Mouse (Mus musculus) hindbrain, postnatal 0 days (tissue): ENCODE measurements around the gene Sbf2. TPM values are rescaled to one million over a fixed set of nuclear protein-coding genes. Genes with fewer than 3 reads are reported as not detected.

Experiments used
- ATAC-seq: fragments of 200-750 bp; cut with Nextera tagmentation; 2 replicates; pipeline ENCODE4 v1.8.0; 2017; ENCODE audit warnings: mild to moderate bottlenecking, moderate TSS enrichment, moderate library complexity
- DNase-seq: peaks from one replicate; pipeline ENCODE4 v3.0.0-alpha.2; 2015; ENCODE audit warnings: low spot score
- H3K27ac ChIP-seq: fragments of 300-500 bp; sonication (generic); 2 replicates; pipeline ENCODE4 v1.5.1; 2014; ENCODE audit warnings: mild to moderate bottlenecking
- H3K27me3 ChIP-seq: fragments of 300-500 bp; sonication (generic); 2 replicates; pipeline ENCODE4 v1.6.1; 2014; ENCODE audit warnings: low read length, mixed read lengths; ENCODE audit not compliant: insufficient read depth
- H3K36me3 ChIP-seq: fragments of 300-500 bp; sonication (generic); 2 replicates; pipeline ENCODE4 v1.6.1; 2014; ENCODE audit warnings: low read length, mixed read lengths; ENCODE audit not compliant: insufficient read depth
- H3K4me1 ChIP-seq: fragments of 300-500 bp; sonication (generic); 2 replicates; pipeline ENCODE4 v1.6.1; 2014; ENCODE audit warnings: antibody characterized with exemption, low read length, mixed read lengths; ENCODE audit not compliant: insufficient read depth
- H3K4me2 ChIP-seq: fragments of 300-500 bp; sonication (generic); 2 replicates; pipeline ENCODE4 v1.6.1; 2014; ENCODE audit warnings: low read depth, mild to moderate bottlenecking, low read length, moderate library complexity, mixed read lengths
- H3K4me3 ChIP-seq: fragments of 300-500 bp; sonication (generic); 2 replicates; pipeline ENCODE4 v1.5.1; 2014; ENCODE audit warnings: low read length
- H3K9ac ChIP-seq: fragments of 300-500 bp; sonication (generic); replicated peaks from 2 replicates; pipeline ENCODE4 v1.6.1; 2014; ENCODE audit warnings: mild to moderate bottlenecking, low read length, moderate library complexity, mixed read lengths
- H3K9me3 ChIP-seq: fragments of 300-500 bp; sonication (generic); 2 replicates; pipeline ENCODE4 v1.6.1; 2016; ENCODE audit warnings: low read length, mixed read lengths
- CTCF ChIP-seq: IDR thresholded peaks from 2 replicates; pipeline ENCODE4 v1.5.1; 2016; ENCODE audit warnings: antibody characterized with exemption, control low read depth, low read depth
- WGBS: fragments of 180-500 bp; shearing (Covaris S2); extraction: QIAGEN DNeasy Blood & Tissue Kit; methylation state at CpG from one replicate; pipeline ENCODE4 v1.1.7; 2014; 5-methylcytosine and 5-hydroxymethylcytosine counted together
- polyA plus RNA-seq: library from polyadenylated mRNA; unstranded; fragments of >200 nt; fragmentation: Nextera tagmentation; extraction: Ambion mirVana; gene quantifications from 2 replicates; pipeline ENCODE4 v1.2.1, GENCODE M21; 2015
- total RNA-seq: library from RNA; depleted of rRNA; stranded (reverse); fragments of >200 nt; gene quantifications from 2 replicates; pipeline ENCODE4 v1.2.3, GENCODE M21; 2014

The Sbf2 gene
- total and polyA plus RNA-seq, 2 experiments from 2014 or later = 40.3 to 70.5 TPM

- H3K9me3 ChIP-seq = no peaks in the 10 kb centered on the region
- H3K27ac ChIP-seq = no peak overlapping the region
- no peak overlapping the region for H3K4me3 ChIP-seq
- TF ChIP-seq CTCF = no peak
- no peak overlapping the region for H3K9ac ChIP-seq
- 71% methylated on average over 10 of the region's 10 CpGs for WGBS
- no peak overlapping the region for H3K4me2 ChIP-seq
- no peak for ATAC-seq
- H3K36me3 ChIP-seq = peaks cover 9% of the 10 kb centered on the region; the same call in 1 of the 2 replicates
- peak; percentile 4 for DNase-seq
- no peaks in the 10 kb centered on the region for H3K27me3 ChIP-seq
- H3K4me1 ChIP-seq = no peaks in the 10 kb centered on the region
Measured at GRCm38 (mm10) chr7:110379335-110379914, 235.3 kb downstream of the Sbf2 start.

GRCm38 (mm10) chr7:110372529-110372928 is 242.2 kb downstream of the Sbf2 start:
- Histone ChIP-seq H3K9ac (no peak overlapping the region), H3K36me3 (peaks cover 38% of the 10 kb centered on the region), H3K9me3 (no peaks in the 10 kb centered on the region), H3K27ac (no peak overlapping the region), H3K4me1 (no peaks in the 10 kb centered on the region), H3K27me3 (no peaks in the 10 kb centered on the region), H3K4me3 (no peak overlapping the region), H3K4me2 (no peak overlapping the region)
- TF ChIP-seq CTCF = no peak
- ATAC-seq (no peak), DNase-seq (no peak)
- 88% methylated on average over 4 of the region's 4 CpGs for WGBS

- H3K4me1 ChIP-seq = no peaks in the 10 kb centered on the region
- H3K27me3 ChIP-seq = no peaks in the 10 kb centered on the region
- H3K4me3 ChIP-seq = no peak overlapping the region
- H3K9ac ChIP-seq = no peak overlapping the region
- H3K27ac ChIP-seq = no peak overlapping the region
- H3K4me2 ChIP-seq = no peak overlapping the region
- DNase-seq (no peak), ATAC-seq (no peak)
- 96% methylated on average over 11 of the region's 11 CpGs for WGBS
- no peaks in the 10 kb centered on the region for H3K9me3 ChIP-seq
- TF ChIP-seq CTCF = no peak
- H3K36me3 ChIP-seq = peaks cover 24% of the 10 kb centered on the region
Measured at GRCm38 (mm10) chr7:110362005-110362404, 252.7 kb downstream of the Sbf2 start.

DNA sequence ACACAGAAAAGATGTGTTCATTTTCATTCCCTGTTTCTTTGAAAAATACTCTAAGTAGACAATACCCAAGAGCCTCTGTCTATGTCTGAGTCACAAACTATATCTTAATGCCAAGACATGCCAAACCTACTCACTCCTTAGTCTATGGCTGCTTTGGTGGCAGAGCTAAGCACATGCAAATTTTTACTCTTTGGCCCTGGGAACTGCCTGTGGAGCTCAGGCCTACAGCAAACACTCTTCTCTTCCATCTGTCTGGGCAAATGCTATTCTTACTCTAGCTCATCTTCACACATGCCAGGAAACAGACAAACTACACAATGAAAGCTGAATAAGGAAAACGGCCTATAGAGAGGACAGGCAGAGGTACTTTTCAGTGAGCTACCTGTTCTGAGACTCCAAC is 253.2 kb downstream of the Sbf2 start:
- no peak overlapping the region for H3K27ac ChIP-seq
- no peaks in the 10 kb centered on the region for H3K9me3 ChIP-seq
- TF ChIP-seq CTCF = no peak
- no peaks in the 10 kb centered on the region for H3K27me3 ChIP-seq
- no peak for DNase-seq
- no peak overlapping the region for H3K4me2 ChIP-seq
- H3K36me3 ChIP-seq = peaks cover 22% of the 10 kb centered on the region
- no peak for ATAC-seq
- 89% methylated on average over 1 of the region's 1 CpGs for WGBS
- H3K4me3 ChIP-seq = no peak overlapping the region
- H3K9ac ChIP-seq = no peak overlapping the region
- H3K4me1 ChIP-seq = no peaks in the 10 kb centered on the region

DNA sequence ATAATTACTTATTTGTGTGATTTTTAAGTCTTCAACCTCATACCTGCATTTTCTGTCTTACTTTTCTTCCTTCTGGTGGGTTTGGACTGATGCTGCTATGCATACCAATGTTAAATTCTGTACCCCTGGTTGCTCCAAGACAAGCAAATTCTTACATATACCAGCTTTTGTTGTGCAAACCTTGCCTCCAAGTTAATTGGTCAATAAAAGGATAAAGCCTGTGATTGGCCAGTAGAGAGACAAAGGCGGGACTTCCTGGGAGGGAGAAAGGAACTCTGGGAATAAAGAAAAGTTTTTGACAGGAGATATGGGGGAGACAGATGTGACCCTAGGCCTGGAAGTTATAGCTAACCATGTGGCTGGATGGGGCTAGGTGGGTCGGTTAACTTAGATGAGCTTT is 255.3 kb downstream of the Sbf2 start:
- TF ChIP-seq CTCF = no peak
- Histone ChIP-seq H3K9ac (no peak overlapping the region), H3K4me1 (no peaks in the 10 kb centered on the region), H3K27me3 (no peaks in the 10 kb centered on the region), H3K4me2 (no peak overlapping the region), H3K4me3 (no peak overlapping the region), H3K9me3 (no peaks in the 10 kb centered on the region), H3K27ac (no peak overlapping the region), H3K36me3 (peaks cover 12% of the 10 kb centered on the region)
- DNase-seq (no peak), ATAC-seq (no peak)
- 93% methylated on average over 2 of the region's 2 CpGs for WGBS

- ATAC-seq (no peak), DNase-seq (no peak)
- no peak overlapping the region for H3K9ac ChIP-seq
- H3K27ac ChIP-seq = no peak overlapping the region
- H3K36me3 ChIP-seq = peaks cover 5% of the 10 kb centered on the region; the same call in 1 of the 2 replicates
- no peaks in the 10 kb centered on the region for H3K9me3 ChIP-seq
- no peak overlapping the region for H3K4me3 ChIP-seq
- no peaks in the 10 kb centered on the region for H3K4me1 ChIP-seq
- WGBS = 89% methylated on average over 2 of the region's 2 CpGs
- H3K27me3 ChIP-seq = no peaks in the 10 kb centered on the region
- no peak for TF ChIP-seq CTCF
- no peak overlapping the region for H3K4me2 ChIP-seq
Measured at GRCm38 (mm10) chr7:110353971-110354370, 260.8 kb downstream of the Sbf2 start.

DNA sequence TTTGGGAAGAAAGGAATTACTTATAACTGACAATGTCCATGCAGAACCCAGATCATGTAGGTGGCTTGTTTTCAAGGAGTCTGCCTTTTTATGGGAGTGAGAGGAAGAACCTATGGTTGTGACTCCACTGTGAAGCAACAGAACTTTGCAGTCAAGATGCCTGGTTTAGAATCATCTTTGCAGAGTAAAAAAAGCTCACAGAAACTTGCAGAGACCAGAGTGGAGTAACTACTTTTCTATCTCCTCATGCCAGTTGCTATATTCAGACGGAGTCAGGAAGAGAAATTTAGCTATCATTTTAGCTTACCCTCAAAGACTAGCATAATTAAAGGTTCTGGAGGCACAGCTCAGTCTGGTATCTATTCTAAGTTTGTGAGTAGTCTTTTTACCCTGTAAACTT is 267.5 kb downstream of the Sbf2 start:
- Histone ChIP-seq H3K4me3 (no peak overlapping the region), H3K27me3 (no peaks in the 10 kb centered on the region), H3K9ac (no peak overlapping the region), H3K4me2 (no peak overlapping the region), H3K9me3 (no peaks in the 10 kb centered on the region), H3K36me3 (peaks cover 12% of the 10 kb centered on the region; the same call in 1 of the 2 replicates), H3K27ac (no peak overlapping the region), H3K4me1 (no peaks in the 10 kb centered on the region)
- ATAC-seq = no peak
- DNase-seq = no peak
- 90% methylated on average over 1 of the region's 1 CpGs for WGBS
- no peak for TF ChIP-seq CTCF
